Mouse (Mus musculus) erythroblast, embryonic 14.5 days (primary cell): ENCODE measurements around the gene Fam53b.

Experiments used
- GATA1 ChIP-seq: IDR thresholded peaks from 2 replicates; pipeline ENCODE4 v1.6.1; 2012; ENCODE audit warnings: low read length, inconsistent platforms, mixed read lengths
- TAL1 ChIP-seq: IDR thresholded peaks from 3 replicates; pipeline ENCODE4 v1.6.1; 2012; ENCODE audit warnings: low read length, inconsistent platforms, mixed read lengths

GRCm38 (mm10) chr7:132823832-132824231 lies 10.1 kb upstream of the Fam53b start:
- TF ChIP-seq TAL1 (no peak), GATA1 (no peak)
